Mouse (Mus musculus): ENCODE results near the gene Tex35.
A peak's percentile ranks its signal among the peaks of the same experiment; 100 is the strongest.

Tex35 gene

GRCm38 (mm10) chr1:157108580-157108979 lies at the start of gene Tex35:
Tex35 (minus strand) TSS chr1:157108680.
- DNase-seq (ENCODE audit: low spot score): no peak

GRCm38 (mm10) chr1:157153781-157154180 lies 45.3 kb upstream of the Tex35 start:
- no peak for DNase-seq (ENCODE audit: low spot score)

GRCm38 (mm10) chr1:157150107-157150506 lies 41.6 kb upstream of the Tex35 start:
- DNase-seq (ENCODE audit: low spot score): no peak

- DNase-seq (ENCODE audit: low spot score): no peak
Observed at GRCm38 (mm10) chr1:157144621-157145020, 36.1 kb upstream of the Tex35 start.

- DNase-seq (ENCODE audit: low spot score): no peak
Observed at GRCm38 (mm10) chr1:157143326-157143932, 34.9 kb upstream of the Tex35 start.

GRCm38 (mm10) chr1:157141014-157141413 lies 32.5 kb upstream of the Tex35 start:
- DNase-seq (ENCODE audit: low spot score): no peak

GRCm38 (mm10) chr1:157137854-157138241 lies 29.4 kb upstream of the Tex35 start:
- DNase-seq (ENCODE audit: low spot score): no peak

GRCm38 (mm10) chr1:157137132-157137853 lies 28.8 kb upstream of the Tex35 start:
- no peak for DNase-seq (ENCODE audit: low spot score)

GRCm38 (mm10) chr1:157128219-157128618 lies 19.7 kb upstream of the Tex35 start:
- DNase-seq (ENCODE audit: low spot score): no peak

GRCm38 (mm10) chr1:157123836-157124235 lies 15.4 kb upstream of the Tex35 start:
- no peak for DNase-seq (ENCODE audit: low spot score)

GRCm38 (mm10) chr1:157119168-157119567 lies 10.7 kb upstream of the Tex35 start:
- no peak for DNase-seq (ENCODE audit: low spot score)

GRCm38 (mm10) chr1:157117440-157117839 lies 9.0 kb upstream of the Tex35 start:
- no peak for DNase-seq (ENCODE audit: low spot score)

GRCm38 (mm10) chr1:157114492-157114891 lies 6.0 kb upstream of the Tex35 start:
- no peak for DNase-seq (ENCODE audit: low spot score)

GRCm38 (mm10) chr1:157110287-157110835 lies 1.9 kb upstream of the Tex35 start:
- no peak for DNase-seq (ENCODE audit: low spot score)

GRCm38 (mm10) chr1:157101122-157101865 lies 7.2 kb downstream of the Tex35 start:
- no peak for DNase-seq (ENCODE audit: low spot score)

GRCm38 (mm10) chr1:157095534-157095933 lies 12.9 kb downstream of the Tex35 start:
- DNase-seq (ENCODE audit: low spot score): no peak

- DNase-seq (ENCODE audit: low spot score): no peak
Observed at GRCm38 (mm10) chr1:157092622-157093021, 15.9 kb downstream of the Tex35 start.

- no peak for DNase-seq (ENCODE audit: low spot score)
Observed at GRCm38 (mm10) chr1:157092140-157092539, 16.3 kb downstream of the Tex35 start.

- no peak for DNase-seq (ENCODE audit: low spot score)
Observed at GRCm38 (mm10) chr1:157090835-157091234, 17.6 kb downstream of the Tex35 start.

GRCm38 (mm10) chr1:157086097-157086994 lies 22.1 kb downstream of the Tex35 start:
- DNase-seq (ENCODE audit: low spot score): peak; percentile 43

GRCm38 (mm10) chr1:157082931-157083330 lies 25.5 kb downstream of the Tex35 start:
- no peak for DNase-seq (ENCODE audit: low spot score)

GRCm38 (mm10) chr1:157081999-157082398 lies 26.5 kb downstream of the Tex35 start:
- no peak for DNase-seq (ENCODE audit: low spot score)

Measured in yolk sac, embryonic 10.5 days (tissue).